In genomic region chr13:33935465-33936181, GRCm38 (mm10) we compare ENCODE assay signal across 8 mouse cellular contexts. TPM values are rescaled to one million over a fixed set of nuclear protein-coding genes. Genes with fewer than 3 reads are reported as not detected.
DNase-seq lines count a peak whose midpoint lies in the region; ATAC-seq and TF ChIP-seq lines count a peak whose summit lies in the region.

No protein-coding gene starts in this region.

- H3K9ac ChIP-seq in MEL (ENCODE audit: control insufficient read depth, low read depth, low read length, poor library complexity, severe bottlenecking), result peak overlapping the region; percentile 81
- peak overlapping the region; percentile 77 for H3K9ac ChIP-seq in forebrain, embryonic 13.5 days
- peak overlapping the region; percentile 94 for H3K9ac ChIP-seq in heart, embryonic 16.5 days (ENCODE audit: low read length)
- peak overlapping the region; percentile 54; the same call in 1 of the 2 replicates for H3K9ac ChIP-seq in liver, embryonic 14.5 days (replicated peaks)
- peak overlapping the region; percentile 79 for H3K9ac ChIP-seq in neural tube, embryonic 14.5 days (replicated peaks; ENCODE audit: low read depth, low read length)

- peaks cover 2% of the 10 kb centered on the region; the same call in 1 of the 2 replicates for H3K79me2 ChIP-seq in MEL (ENCODE audit: control insufficient read depth, insufficient read depth, low read length, poor library complexity)

- peaks cover 0 to 6% of the 10 kb centered on the region in 2 experiments; a peak in 2 of 4 replicates for H3K36me3 ChIP-seq in MEL (ENCODE audit: control insufficient read depth in 1 of 2, insufficient read depth in 2 of 2, low read length in 2 of 2)
- no peaks in the 10 kb centered on the region for H3K36me3 ChIP-seq in forebrain, embryonic 13.5 days (ENCODE audit: poor library complexity, severe bottlenecking)
- no peaks in the 10 kb centered on the region for H3K36me3 ChIP-seq in heart, embryonic 16.5 days (ENCODE audit: control insufficient read depth, insufficient read depth)
- no peaks in the 10 kb centered on the region for H3K36me3 ChIP-seq in liver, embryonic 14.5 days (replicated peaks; ENCODE audit: control insufficient read depth, insufficient read depth, low read depth)
- no peaks in the 10 kb centered on the region for H3K36me3 ChIP-seq in neural tube, embryonic 14.5 days (ENCODE audit: control insufficient read depth, insufficient read depth, low read length)

- peaks cover 0 to 4% of the 10 kb centered on the region in 2 experiments; a peak in 2 of 4 replicates for H3K4me1 ChIP-seq in MEL (ENCODE audit: control insufficient read depth in 1 of 2, insufficient read depth in 2 of 2, low read length in 2 of 2)
- H3K4me1 ChIP-seq in forebrain, embryonic 13.5 days, result peaks cover 9% of the 10 kb centered on the region; the same call in 1 of the 2 replicates
- peaks cover 13% of the 10 kb centered on the region for H3K4me1 ChIP-seq in heart, embryonic 16.5 days (ENCODE audit: control insufficient read depth, insufficient read depth, low read length)
- H3K4me1 ChIP-seq in liver, embryonic 14.5 days (replicated peaks; ENCODE audit: control insufficient read depth in 2 of 2, insufficient read depth in 2 of 2, low read length in 1 of 2), result peaks cover 0 to 5% of the 10 kb centered on the region in 2 experiments; a peak in 2 of 4 replicates
- H3K4me1 ChIP-seq in neural tube, embryonic 14.5 days (ENCODE audit: control insufficient read depth, insufficient read depth, low read length), result 0 out of 2 replicates have a peak, but pooled peaks cover 4% of the 10 kb centered on the region

- TF ChIP-seq CTCF in MEL (IDR thresholded peaks at IDR 0.05 in 2 of 3, conservative IDR thresholded peaks at IDR 0.05 in 1 of 3; ENCODE audit: control insufficient read depth in 1 of 3, insufficient read depth in 1 of 3, low read depth in 2 of 3, low read length in 3 of 3, poor library complexity in 1 of 3, severe bottlenecking in 1 of 3), result no peak
- TF ChIP-seq CTCF in liver, embryonic 14.5 days (IDR thresholded peaks at IDR 0.05; ENCODE audit: low read depth), result no peak

- WGBS in forebrain, embryonic 13.5 days, result 2% methylated on average over 44 of the region's 44 CpGs
- under 1% methylated on average over 44 of the region's 44 CpGs for WGBS in heart, embryonic 16.5 days
- 1% methylated on average over 44 of the region's 44 CpGs for WGBS in liver, embryonic 14.5 days (ENCODE audit: insufficient replicate concordance)
- under 1% methylated on average over 44 of the region's 44 CpGs for WGBS in neural tube, embryonic 14.5 days

- DNase-seq in MEL (ENCODE audit: low read depth, low spot score), result peak; percentile 82
- peak; percentile 18 for DNase-seq in c-Kit-positive CD71-negative TER-119-negative erythroid progenitor cells, embryonic 14.5 days (ENCODE audit: low read depth)
- peak; percentile 64 for DNase-seq in kidney, postnatal 14 days
- DNase-seq in liver, embryonic 14.5 days (ENCODE audit: low read depth in 3 of 3, low spot score in 3 of 3), result no peak
- DNase-seq in urinary bladder, postnatal 14 days (ENCODE audit: low spot score), result peak; percentile 81

- peak overlapping the region; percentile 90 for H3K4me2 ChIP-seq in forebrain, embryonic 13.5 days
- H3K4me2 ChIP-seq in heart, embryonic 16.5 days (ENCODE audit: low read depth, low read length), result peak overlapping the region; percentile 84
- H3K4me2 ChIP-seq in liver, embryonic 14.5 days (ENCODE audit: low read depth), result peak overlapping the region; percentile 71
- peak overlapping the region; percentile 76 for H3K4me2 ChIP-seq in neural tube, embryonic 14.5 days (ENCODE audit: low read depth, low read length)

- no peak for TF ChIP-seq EP300 in MEL (IDR thresholded peaks at IDR 0.05; ENCODE audit: low read depth in 1 of 2, low read length in 2 of 2)
- no peak for TF ChIP-seq EP300 in liver, embryonic 14.5 days (IDR thresholded peaks at IDR 0.05; ENCODE audit: low read depth)

- no peaks in the 10 kb centered on the region for H3K9me3 ChIP-seq in MEL (replicated peaks; ENCODE audit: insufficient read depth, low read length)
- H3K9me3 ChIP-seq in forebrain, embryonic 13.5 days (replicated peaks), result no peaks in the 10 kb centered on the region
- no peaks in the 10 kb centered on the region for H3K9me3 ChIP-seq in heart, embryonic 16.5 days (replicated peaks; ENCODE audit: control insufficient read depth, low read length)
- H3K9me3 ChIP-seq in liver, embryonic 14.5 days (ENCODE audit: control insufficient read depth, low read length), result no peaks in the 10 kb centered on the region
- H3K9me3 ChIP-seq in neural tube, embryonic 14.5 days (ENCODE audit: control insufficient read depth, low read length), result no peaks in the 10 kb centered on the region

- peak overlapping the region; percentile 82 to 96 for H3K4me3 ChIP-seq in MEL (ENCODE audit: control insufficient read depth in 1 of 2, insufficient read depth in 1 of 2, low read depth in 2 of 2, low read length in 2 of 2)
- H3K4me3 ChIP-seq in forebrain, embryonic 13.5 days, result peak overlapping the region; percentile 53
- peak overlapping the region; percentile 88 for H3K4me3 ChIP-seq in heart, embryonic 16.5 days (ENCODE audit: low read length)
- H3K4me3 ChIP-seq in liver, embryonic 14.5 days (ENCODE audit: insufficient read depth in 1 of 2, low read depth in 2 of 2, low read length in 2 of 2), result peak overlapping the region; percentile 40 to 58
- H3K4me3 ChIP-seq in neural tube, embryonic 14.5 days (ENCODE audit: low read depth, low read length), result peak overlapping the region; percentile 50

- no peak for TF ChIP-seq RAD21 in MEL (IDR thresholded peaks at IDR 0.05; ENCODE audit: low read depth, low read length)

- peak overlapping the region; percentile 54; the same call in 1 of the 2 replicates for H3K27ac ChIP-seq in MEL (ENCODE audit: control insufficient read depth, low read depth, low read length)
- H3K27ac ChIP-seq in forebrain, embryonic 13.5 days, result no peak overlapping the region
- H3K27ac ChIP-seq in heart, embryonic 16.5 days (ENCODE audit: low read length), result peak overlapping the region; percentile 71
- H3K27ac ChIP-seq in liver, embryonic 14.5 days, result no peak overlapping the region
- H3K27ac ChIP-seq in neural tube, embryonic 14.5 days (ENCODE audit: low read depth, low read length), result no peak overlapping the region

- H3K27me3 ChIP-seq in MEL (ENCODE audit: control insufficient read depth in 1 of 2, insufficient read depth in 2 of 2, low read length in 2 of 2), result no peaks in the 10 kb centered on the region
- H3K27me3 ChIP-seq in forebrain, embryonic 13.5 days, result no peaks in the 10 kb centered on the region
- H3K27me3 ChIP-seq in heart, embryonic 16.5 days (ENCODE audit: control insufficient read depth, insufficient read depth, low read length), result no peaks in the 10 kb centered on the region
- no peaks in the 10 kb centered on the region; the same call in 1 of the 2 replicates for H3K27me3 ChIP-seq in liver, embryonic 14.5 days (ENCODE audit: control insufficient read depth, insufficient read depth, low read length)
- H3K27me3 ChIP-seq in neural tube, embryonic 14.5 days (ENCODE audit: control insufficient read depth, insufficient read depth, low read length), result no peaks in the 10 kb centered on the region

- peak; percentile 42 to 53; a peak in 1 of 4 replicates for TF ChIP-seq POLR2A in MEL (IDR thresholded peaks at IDR 0.05; ENCODE audit: control insufficient read depth in 1 of 2, insufficient read depth in 1 of 2, low read depth in 1 of 2, low read length in 2 of 2, poor library complexity in 1 of 2)

- ATAC-seq in forebrain, embryonic 13.5 days, result peak; percentile 92
- peak; percentile 79 for ATAC-seq in heart, embryonic 16.5 days (replicated peaks; ENCODE audit: extremely low read depth, insufficient read depth, low FRiP score)
- ATAC-seq in liver, embryonic 14.5 days (ENCODE audit: insufficient read depth), result peak; percentile 48; the same call in 1 of the 2 replicates
- peak; percentile 92 for ATAC-seq in neural tube, embryonic 14.5 days (ENCODE audit: low read depth)

TF ChIP-seq in MEL, 35 proteins besides CTCF, POLR2A, EP300 and RAD21:
- TF ChIP-seq TBP (IDR thresholded peaks at IDR 0.05; ENCODE audit: low read depth, low read length) (peak; percentile 79), NELFE (IDR thresholded peaks at IDR 0.05; ENCODE audit: low read depth, low read length) (peak; percentile 41), ZC3H11A (IDR thresholded peaks at IDR 0.05; ENCODE audit: low read depth, low read length) (no peak), SIN3A (IDR thresholded peaks at IDR 0.05; ENCODE audit: low read length) (no peak), HCFC1 (IDR thresholded peaks at IDR 0.05; ENCODE audit: low read depth, low read length) (peak; percentile 32; the same call in 1 of the 2 replicates), MXI1 (IDR thresholded peaks at IDR 0.05; ENCODE audit: low read depth, low read length) (0 out of 2 replicates have a peak, but pooled peaks have one; percentile 11)
TF ChIP-seq in MEL: peak in this region for 4.

RNA-seq across cellular contexts. Expression of gene Nqo2, which starts 28.9 kb away (rescaled TPM):
- 3.0 and 3.7 TPM in 2 replicates for total RNA-seq in MEL (2012; rRNA removed)
- 1 to 10 TPM in 1 of 2 experiments, not detected in 1; 7.6 TPM for polyA plus RNA-seq in MEL (2012; ENCODE audit: insufficient read depth in 1 of 2, insufficient read length in 2 of 2, low read depth in 1 of 2, low replicate concordance in 2 of 2, missing spikeins in 1 of 2)
- polyA plus RNA-seq in forebrain, embryonic 13.5 days (2015; fragmentation: Nextera tagmentation; extraction: Ambion mirVana), result 8.3 and 9.7 TPM in 2 replicates
- polyA plus RNA-seq in heart, embryonic 16.5 days (2015; fragmentation: Nextera tagmentation; extraction: Ambion mirVana), result 27.6 and 28.9 TPM in 2 replicates
- polyA plus RNA-seq in liver, embryonic 14.5 days (2012; rRNA removed), result 7.3 and 12.0 TPM in 2 replicates
- polyA plus RNA-seq in liver, embryonic 14.5 days (2014; fragmentation: Nextera tagmentation; extraction: Ambion mirVana), result 25.0 and 27.4 TPM in 2 replicates
- polyA plus RNA-seq in neural tube, embryonic 14.5 days (2014; fragmentation: Nextera tagmentation; extraction: Ambion mirVana), result 8.3 and 11.7 TPM in 2 replicates

RNA-seq across cellular contexts. Expression of gene Serpinb6c, which starts 30.1 kb away (rescaled TPM):
- not detected in 2 replicates for total RNA-seq in MEL (2012; rRNA removed)
- not detected for polyA plus RNA-seq in MEL (2012; ENCODE audit: insufficient read depth in 1 of 2, insufficient read length in 2 of 2, low read depth in 1 of 2, low replicate concordance in 2 of 2, missing spikeins in 1 of 2)
- 0.18 TPM in 1 of 2 replicates, not detected in the other for polyA plus RNA-seq in forebrain, embryonic 13.5 days (2015; fragmentation: Nextera tagmentation; extraction: Ambion mirVana)
- polyA plus RNA-seq in heart, embryonic 16.5 days (2015; fragmentation: Nextera tagmentation; extraction: Ambion mirVana), result 0.15 and 0.33 TPM in 2 replicates
- not detected in 2 replicates for polyA plus RNA-seq in liver, embryonic 14.5 days (2012; rRNA removed)
- not detected in 2 replicates for polyA plus RNA-seq in liver, embryonic 14.5 days (2014; fragmentation: Nextera tagmentation; extraction: Ambion mirVana)
- polyA plus RNA-seq in neural tube, embryonic 14.5 days (2014; fragmentation: Nextera tagmentation; extraction: Ambion mirVana), result 0.23 and 1.2 TPM in 2 replicates

Comparison
In these comparisons a context has a peak if more than half of its experiments do, and no peak if none do; other contexts are left out.
1. DNase-seq: peak in MEL (single experiment), c-Kit-positive CD71-negative TER-119-negative erythroid progenitor cells, embryonic 14.5 days (single experiment), kidney, postnatal 14 days (single experiment) and urinary bladder, postnatal 14 days (single experiment); none in liver, embryonic 14.5 days (0 of 3).
2. H3K27ac ChIP-seq: peak in MEL (single experiment) and heart, embryonic 16.5 days (single experiment); none in forebrain, embryonic 13.5 days (single experiment), liver, embryonic 14.5 days (single experiment) and neural tube, embryonic 14.5 days (single experiment).
3. Peak in every context shown above with its lines, with median percentiles within 50 percentile points of each other: H3K4me3 ChIP-seq, H3K9ac ChIP-seq, ATAC-seq and H3K4me2 ChIP-seq.